Mouse (Mus musculus): ENCODE data around the gene Fzd1. TPM values are rescaled to one million over a fixed set of nuclear protein-coding genes. Genes with fewer than 3 reads are reported as not detected.

Gene Fzd1
- total and polyA plus RNA-seq, 3 experiments, result not detected

GRCm38 (mm10) chr5:4778274-4778673 lies 20.4 kb upstream of the Fzd1 start:
- DNase-seq (ENCODE audit: extremely low read depth), result no peak
- dilution Hi-C loops (cut with MboI; ENCODE audit: extremely low pct_ligation_motif_present, extremely low pct_unique_long_range_greater_than_20kb, low sequenced_read_pairs) (no loop called here), in situ Hi-C loops (cut with MboI; ENCODE audit: low pct_ligation_motif_present, low pct_unique_long_range_greater_than_20kb, low sequenced_read_pairs) (no loop called here)
- peaks cover 0 to 3% of the 10 kb centered on the region in 2 experiments; a peak in 3 of 4 replicates for H3K4me1 ChIP-seq (ENCODE audit: control insufficient read depth in 1 of 2, insufficient read depth in 2 of 2)
- H3K4me2 ChIP-seq (ENCODE audit: insufficient read depth, low read depth, poor library complexity, severe bottlenecking), result no peak overlapping the region
- no peaks in the 10 kb centered on the region for H3K27me3 ChIP-seq (replicated peaks)
- TF ChIP-seq BHLHE40 (IDR thresholded peaks at IDR 0.05; ENCODE audit: low read depth, low read length) (no peak), IRF4 (IDR thresholded peaks at IDR 0.05; ENCODE audit: low read depth, low read length) (no peak), NELFE (IDR thresholded peaks at IDR 0.05; ENCODE audit: low read depth, low read length) (no peak), MYC (IDR thresholded peaks at IDR 0.05; ENCODE audit: low read depth, low read length) (no peak), ZC3H11A (IDR thresholded peaks at IDR 0.05; ENCODE audit: low read depth, low read length) (no peak), UBTF (IDR thresholded peaks at IDR 0.05; ENCODE audit: low read depth, low read length) (no peak), ZKSCAN1 (IDR thresholded peaks at IDR 0.05; ENCODE audit: borderline replicate concordance, low read depth, low read length) (no peak), CTCF (conservative IDR thresholded peaks at IDR 0.05 in 1 of 2, IDR thresholded peaks at IDR 0.05 in 1 of 2; ENCODE audit: low read depth in 2 of 2, low read length in 2 of 2) (no peak), RCOR1 (conservative IDR thresholded peaks at IDR 0.05; ENCODE audit: low read depth, low read length) (no peak), MEF2A (IDR thresholded peaks at IDR 0.05; ENCODE audit: borderline replicate concordance, low read depth, low read length) (no peak), MAZ (IDR thresholded peaks at IDR 0.05; ENCODE audit: low read depth, low read length) (no peak)
- H3K4me3 ChIP-seq (replicated peaks in 1 of 3; ENCODE audit: low read depth in 2 of 3, low read length in 2 of 3, poor library complexity in 1 of 3), result no peak overlapping the region
- H3K36me3 ChIP-seq (replicated peaks in 1 of 2; ENCODE audit: control insufficient read depth in 1 of 2, insufficient read depth in 1 of 2, low read length in 1 of 2), result no peaks in the 10 kb centered on the region
- H3K9ac ChIP-seq (ENCODE audit: insufficient read depth, low read depth), result no peak overlapping the region
- H3K9me3 ChIP-seq (replicated peaks; ENCODE audit: low read length), result no peaks in the 10 kb centered on the region
- no peak overlapping the region for H3K27ac ChIP-seq (ENCODE audit: insufficient read depth, low read depth)
- H3K79me2 ChIP-seq (replicated peaks; ENCODE audit: control insufficient read depth, extremely low read depth, insufficient read depth, poor library complexity, severe bottlenecking), result no peaks in the 10 kb centered on the region

GRCm38 (mm10) chr5:4776495-4776894 lies 18.7 kb upstream of the Fzd1 start:
- no peaks in the 10 kb centered on the region for H3K27me3 ChIP-seq (replicated peaks)
- dilution Hi-C loops (cut with MboI; ENCODE audit: extremely low pct_ligation_motif_present, extremely low pct_unique_long_range_greater_than_20kb, low sequenced_read_pairs) (no loop called here), in situ Hi-C loops (cut with MboI; ENCODE audit: low pct_ligation_motif_present, low pct_unique_long_range_greater_than_20kb, low sequenced_read_pairs) (no loop called here)
- no peaks in the 10 kb centered on the region for H3K9me3 ChIP-seq (replicated peaks; ENCODE audit: low read length)
- H3K4me1 ChIP-seq (ENCODE audit: control insufficient read depth in 1 of 2, insufficient read depth in 2 of 2), result no peaks in the 10 kb centered on the region
- no peak overlapping the region for H3K27ac ChIP-seq (ENCODE audit: insufficient read depth, low read depth)
- H3K79me2 ChIP-seq (replicated peaks; ENCODE audit: control insufficient read depth, extremely low read depth, insufficient read depth, poor library complexity, severe bottlenecking), result no peaks in the 10 kb centered on the region
- H3K36me3 ChIP-seq (replicated peaks in 1 of 2; ENCODE audit: control insufficient read depth in 1 of 2, insufficient read depth in 1 of 2, low read length in 1 of 2), result no peaks in the 10 kb centered on the region
- no peak overlapping the region for H3K4me3 ChIP-seq (replicated peaks in 1 of 3; ENCODE audit: low read depth in 2 of 3, low read length in 2 of 3, poor library complexity in 1 of 3)
- no peak overlapping the region for H3K9ac ChIP-seq (ENCODE audit: insufficient read depth, low read depth)
- no peak overlapping the region for H3K4me2 ChIP-seq (ENCODE audit: insufficient read depth, low read depth, poor library complexity, severe bottlenecking)
- no peak for DNase-seq (ENCODE audit: extremely low read depth)
- TF ChIP-seq MAFK (IDR thresholded peaks at IDR 0.05; ENCODE audit: insufficient replicate concordance, low read length) (no peak), HCFC1 (IDR thresholded peaks at IDR 0.05; ENCODE audit: low read depth, low read length) (no peak), CHD1 (IDR thresholded peaks at IDR 0.05; ENCODE audit: low read depth, low read length) (no peak), BHLHE40 (IDR thresholded peaks at IDR 0.05; ENCODE audit: low read depth, low read length) (no peak), JUND (conservative IDR thresholded peaks at IDR 0.05; ENCODE audit: low read depth, low read length) (no peak), RCOR1 (conservative IDR thresholded peaks at IDR 0.05; ENCODE audit: low read depth, low read length) (no peak), MAZ (IDR thresholded peaks at IDR 0.05; ENCODE audit: low read depth, low read length) (no peak), MYC (IDR thresholded peaks at IDR 0.05; ENCODE audit: low read depth, low read length) (no peak), MAX (IDR thresholded peaks at IDR 0.05; ENCODE audit: low read length) (no peak), TCF12 (IDR thresholded peaks at IDR 0.05; ENCODE audit: low read depth, low read length) (no peak), KAT2A (IDR thresholded peaks at IDR 0.05; ENCODE audit: insufficient replicate concordance, low read length) (no peak), CTCF (conservative IDR thresholded peaks at IDR 0.05 in 1 of 2, IDR thresholded peaks at IDR 0.05 in 1 of 2; ENCODE audit: low read depth in 2 of 2, low read length in 2 of 2) (no peak), RAD21 (IDR thresholded peaks at IDR 0.05; ENCODE audit: low read depth, low read length) (no peak), JUN (IDR thresholded peaks at IDR 0.05; ENCODE audit: insufficient read depth, low read depth, low read length) (no peak), E2F4 (IDR thresholded peaks at IDR 0.05; ENCODE audit: insufficient replicate concordance, low read depth, low read length) (no peak)

Data from CH12.LX (cell line).